Mouse (Mus musculus) left cerebral cortex, adult 2 months (tissue): ENCODE data around the gene Magohb. TPM values are rescaled to one million over a fixed set of nuclear protein-coding genes. Genes with fewer than 3 reads are reported as not detected.

ENCODE experiments used
- DNase-seq, 2 experiments: peaks; one replicate each; pipeline ENCODE4 v3.0.0; 2021 to 2022; ENCODE audit warnings: low spot score in 2 of 2, mixed read lengths in 1 of 2; ENCODE audit errors: extremely low spot score in 1 of 2
- H3K27ac ChIP-seq: fragments of 200-600 bp; 2 replicates; pipeline ENCODE4 v1.8.1; 2022
- H3K4me3 ChIP-seq: fragments of 200-600 bp; 2 replicates; pipeline ENCODE4 v1.8.1; 2022
- CTCF ChIP-seq: fragments of 200-600 bp; IDR thresholded peaks from 2 replicates; pipeline ENCODE4 v1.8.1; 2022; ENCODE audit warnings: antibody characterized with exemption, mild to moderate bottlenecking, moderate library complexity
- intact Hi-C: fragments of 180-260 bp; cut with DNase I; formaldehyde crosslinking; loops from one replicate; pipeline ENCODE4 v1.15.1; 2025
- long read RNA-seq, 2 experiments: library from polyadenylated mRNA; stranded (forward); transcript quantifications; one replicate each; pipeline ENCODE4 v2.0.0; 2021; ENCODE audit warnings: borderline mapping rate in 2 of 2
- total RNA-seq, 2 experiments: library from RNA; stranded (reverse); gene quantifications; 2 replicates each; pipeline ENCODE4 v1.2.3; 2021

The Magohb gene
- 10 to 100 TPM in 1 of 2 experiments, 1 to 10 TPM in 1; 6.8 to 10.5 TPM for total RNA-seq
- long read RNA-seq, experiment 1, partial matches to known transcripts, result 0 of 3 reads
- long read RNA-seq, experiment 1, other reads (novel, unspliced or antisense), result 0 of 3 reads
- long read RNA-seq, experiment 2, partial matches to known transcripts, result 0 of 1 reads
- long read RNA-seq, experiment 2, other reads (novel, unspliced or antisense), result 0 of 1 reads

GRCm38 (mm10) chr6:131292991-131293788 lies at the start of gene Magohb:
TSS of gene Magohb (minus strand) at chr6:131293244.
- no peak for TF ChIP-seq CTCF
- H3K4me3 ChIP-seq, result peak within 1 kb of the TSS; percentile 62
- peak within 1 kb of the TSS; percentile 80 for H3K27ac ChIP-seq
- peak; percentile 88 to 91 for DNase-seq
- intact Hi-C loops, result loop anchor here (5.0 to 10.0 kb wide), 4 partner anchors 59 to 1812 kb away; partner anchors contain the start of genes Klre1, Smim10l1 and Styk1

- TF ChIP-seq CTCF, result no peak
- Histone ChIP-seq H3K4me3 (no peak overlapping the region), H3K27ac (no peak overlapping the region)
- no peak for DNase-seq
- intact Hi-C loops, result no loop called here
These were observed 47.0 kb upstream of the Magohb start for GRCm38 (mm10) chr6:131340082-131340481.

GRCm38 (mm10) chr6:131339309-131339708 lies 46.3 kb upstream of the Magohb start:
- no peak for DNase-seq
- no peak for TF ChIP-seq CTCF
- intact Hi-C loops, result no loop called here
- H3K27ac ChIP-seq, result no peak overlapping the region
- no peak overlapping the region for H3K4me3 ChIP-seq

GRCm38 (mm10) chr6:131338787-131339186 lies 45.7 kb upstream of the Magohb start:
- intact Hi-C loops, result no loop called here
- no peak overlapping the region for H3K4me3 ChIP-seq
- TF ChIP-seq CTCF, result no peak
- H3K27ac ChIP-seq, result no peak overlapping the region
- DNase-seq, result no peak

GRCm38 (mm10) chr6:131327076-131327475 lies 34.0 kb upstream of the Magohb start:
- H3K27ac ChIP-seq, result no peak overlapping the region
- intact Hi-C loops, result no loop called here
- TF ChIP-seq CTCF, result no peak
- H3K4me3 ChIP-seq, result no peak overlapping the region
- no peak for DNase-seq

GRCm38 (mm10) chr6:131321854-131322639 lies 29.0 kb upstream of the Magohb start:
- Histone ChIP-seq H3K27ac (no peak overlapping the region), H3K4me3 (no peak overlapping the region)
- no peak for TF ChIP-seq CTCF
- no peak for DNase-seq
- intact Hi-C loops, result no loop called here

- Histone ChIP-seq H3K4me3 (no peak overlapping the region), H3K27ac (no peak overlapping the region)
- TF ChIP-seq CTCF, result no peak
- intact Hi-C loops, result no loop called here
- DNase-seq, result no peak
These were observed 23.4 kb upstream of the Magohb start for GRCm38 (mm10) chr6:131316155-131317101.

GRCm38 (mm10) chr6:131308031-131308430 lies 15.0 kb upstream of the Magohb start:
- Histone ChIP-seq H3K4me3 (no peak overlapping the region), H3K27ac (no peak overlapping the region)
- DNase-seq, result no peak
- intact Hi-C loops, result no loop called here
- TF ChIP-seq CTCF, result no peak

- no peak for DNase-seq
- Histone ChIP-seq H3K27ac (no peak overlapping the region), H3K4me3 (no peak overlapping the region)
- intact Hi-C loops, result no loop called here
- no peak for TF ChIP-seq CTCF
These were observed 11.7 kb upstream of the Magohb start for GRCm38 (mm10) chr6:131304776-131305175.

GRCm38 (mm10) chr6:131298531-131298930 lies 5.5 kb upstream of the Magohb start:
- Histone ChIP-seq H3K4me3 (no peak overlapping the region), H3K27ac (no peak overlapping the region)
- TF ChIP-seq CTCF, result no peak
- DNase-seq, result no peak
- intact Hi-C loops, result loop anchor here (10.0 kb wide), 1 partner anchor 1806 kb away; the partner anchor contains the start of gene Smim10l1
